Mouse (Mus musculus): ENCODE results near the gene Gm8947.
"Not testable (repeated sequence)": the region's sequence is repeated elsewhere in the genome, so short reads cannot be mapped to it uniquely, and the experiment has no call there.

The Gm8947 gene

GRCm38 (mm10) chr1:151192075-151192474, at the start of gene Gm8947:
Gene Gm8947 (plus strand): TSS chr1:151192376.
- in situ Hi-C loops (cut with MboI; ENCODE audit: low pct_unique_long_range_greater_than_20kb in 1 of 2, low sequenced_read_pairs in 2 of 2, unreplicated experiment in 1 of 2), result not testable (repeated sequence)

DNA sequence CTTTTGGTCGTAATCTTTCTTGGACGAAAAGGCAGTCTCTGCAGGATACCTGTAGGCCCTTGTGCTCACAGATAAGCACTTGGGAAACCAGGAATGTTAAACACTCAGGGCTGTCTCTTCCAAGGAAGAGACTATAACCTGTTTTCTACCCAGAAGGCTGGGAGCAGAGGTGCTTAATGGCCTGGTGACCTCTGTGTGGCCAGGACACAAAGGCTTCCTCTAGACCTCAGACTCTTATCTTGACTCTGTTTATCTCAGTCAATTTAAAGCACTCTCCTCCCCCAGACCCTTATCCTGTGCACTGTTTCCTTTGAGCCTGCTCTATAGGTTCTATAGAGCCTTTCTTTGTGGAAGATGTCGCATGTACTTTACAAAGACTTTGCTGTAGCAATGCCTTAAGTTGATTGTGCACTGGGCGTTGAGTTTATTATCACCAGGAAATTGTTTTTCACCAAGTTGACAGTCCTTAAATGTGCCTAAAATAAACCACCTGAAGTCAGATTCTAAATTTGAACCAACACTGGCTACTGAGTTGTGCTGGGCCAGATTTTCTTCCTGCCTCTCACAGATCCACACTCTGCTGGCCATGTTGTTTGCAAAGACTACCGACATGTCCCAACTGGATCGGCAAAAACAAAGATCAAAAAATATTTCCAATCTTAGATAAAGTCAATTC, 47.6 kb upstream of the Gm8947 start:
- in situ Hi-C loops (cut with MboI; ENCODE audit: low pct_unique_long_range_greater_than_20kb in 1 of 2, low sequenced_read_pairs in 2 of 2, unreplicated experiment in 1 of 2), result no loop called here

GRCm38 (mm10) chr1:151147801-151148200, 44.4 kb upstream of the Gm8947 start:
- in situ Hi-C loops (cut with MboI; ENCODE audit: low pct_unique_long_range_greater_than_20kb in 1 of 2, low sequenced_read_pairs in 2 of 2, unreplicated experiment in 1 of 2), result no loop called here

- in situ Hi-C loops (cut with MboI; ENCODE audit: low pct_unique_long_range_greater_than_20kb in 1 of 2, low sequenced_read_pairs in 2 of 2, unreplicated experiment in 1 of 2), result no loop called here
Measured at GRCm38 (mm10) chr1:151150211-151150610, 42.0 kb upstream of the Gm8947 start.

- in situ Hi-C loops (cut with MboI; ENCODE audit: low pct_unique_long_range_greater_than_20kb in 1 of 2, low sequenced_read_pairs in 2 of 2, unreplicated experiment in 1 of 2), result no loop called here
Measured at GRCm38 (mm10) chr1:151151089-151151488, 41.1 kb upstream of the Gm8947 start.

GRCm38 (mm10) chr1:151153056-151153652, 39.0 kb upstream of the Gm8947 start:
- in situ Hi-C loops (cut with MboI; ENCODE audit: low pct_unique_long_range_greater_than_20kb in 1 of 2, low sequenced_read_pairs in 2 of 2, unreplicated experiment in 1 of 2), result no loop called here

DNA sequence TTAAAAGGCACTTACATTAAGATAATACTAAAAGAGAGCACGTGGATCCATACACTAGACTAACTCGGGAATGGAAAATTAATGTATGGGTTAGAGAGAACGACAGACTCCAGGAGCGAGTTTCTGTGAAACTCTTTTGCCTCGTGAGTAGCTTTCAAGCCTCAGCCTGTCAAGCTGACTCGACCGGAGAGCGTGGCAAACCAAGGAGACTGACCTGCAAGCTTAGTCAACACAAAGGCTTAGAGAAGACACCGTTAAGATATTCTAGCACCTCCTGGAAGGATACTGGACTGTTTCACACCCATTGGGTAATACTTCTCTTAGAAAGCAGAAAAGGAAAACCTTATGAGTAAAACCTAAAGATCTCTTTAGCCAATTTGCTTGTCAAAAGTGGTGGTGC, 38.0 kb upstream of the Gm8947 start:
- in situ Hi-C loops (cut with MboI; ENCODE audit: low pct_unique_long_range_greater_than_20kb in 1 of 2, low sequenced_read_pairs in 2 of 2, unreplicated experiment in 1 of 2), result not testable (repeated sequence)

DNA sequence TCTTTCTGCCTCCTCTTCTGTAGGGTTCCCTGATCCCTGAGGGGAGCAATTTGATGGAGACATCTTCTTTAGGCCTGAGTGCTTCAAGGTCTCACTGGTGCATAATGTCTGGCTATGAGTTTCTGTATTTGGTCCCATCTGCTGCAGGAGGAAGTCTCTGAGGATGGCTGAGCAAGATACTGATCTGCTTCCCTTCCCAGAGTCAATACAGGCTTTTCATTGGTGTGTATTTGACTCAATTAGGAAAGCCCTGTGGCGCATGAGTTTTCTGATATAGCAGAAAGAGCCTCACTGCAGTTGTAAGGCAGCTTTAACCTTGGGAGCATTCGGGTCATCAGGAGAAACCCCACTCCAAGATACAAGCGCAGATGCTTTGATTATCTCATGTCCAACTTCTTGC, 36.0 kb upstream of the Gm8947 start:
- in situ Hi-C loops (cut with MboI; ENCODE audit: low pct_unique_long_range_greater_than_20kb in 1 of 2, low sequenced_read_pairs in 2 of 2, unreplicated experiment in 1 of 2), result no loop called here

- in situ Hi-C loops (cut with MboI; ENCODE audit: low pct_unique_long_range_greater_than_20kb in 1 of 2, low sequenced_read_pairs in 2 of 2, unreplicated experiment in 1 of 2), result no loop called here
Measured at GRCm38 (mm10) chr1:151156777-151157632, 35.2 kb upstream of the Gm8947 start.

DNA sequence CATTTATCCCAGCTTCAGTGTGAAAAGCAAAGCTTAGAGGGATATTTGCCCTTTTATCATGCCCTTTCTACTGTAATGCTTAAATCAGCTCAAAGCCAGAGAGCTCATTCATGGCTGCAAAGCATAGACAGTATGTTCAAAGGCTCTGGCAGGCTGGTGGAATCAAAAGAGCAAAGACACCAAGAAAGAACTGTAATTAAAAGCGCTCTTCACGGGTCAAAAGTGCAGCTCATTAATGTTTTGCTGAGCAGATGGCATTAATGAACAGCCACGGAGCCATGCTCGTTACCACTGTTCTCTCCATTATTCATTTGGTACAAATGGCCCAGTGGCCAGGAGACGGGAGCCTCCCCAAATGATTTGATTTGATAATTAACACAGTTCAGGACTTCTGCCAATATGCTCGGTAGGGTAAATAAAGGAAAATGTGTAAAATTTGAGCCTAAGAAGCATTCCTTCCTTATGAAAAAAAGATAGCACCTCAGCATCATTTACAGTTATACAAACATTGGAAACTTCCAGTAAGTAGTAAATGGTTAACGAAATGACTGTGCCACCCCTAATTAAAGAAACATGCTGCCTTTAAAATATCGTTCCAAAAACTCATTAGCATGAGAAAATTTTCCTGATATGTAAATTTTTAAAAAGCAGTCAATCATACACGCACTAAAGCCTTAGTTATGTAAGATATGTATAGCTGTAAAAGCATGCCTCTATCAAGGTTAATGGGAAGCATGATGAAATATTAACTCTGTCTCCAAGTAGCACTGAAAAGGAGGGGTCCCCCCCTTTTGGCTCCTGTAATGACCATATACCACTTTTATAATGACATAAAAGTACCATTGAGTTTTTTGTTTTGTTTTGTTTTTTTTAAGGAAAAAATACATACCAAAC, 34.0 kb upstream of the Gm8947 start:
- in situ Hi-C loops (cut with MboI; ENCODE audit: low pct_unique_long_range_greater_than_20kb in 1 of 2, low sequenced_read_pairs in 2 of 2, unreplicated experiment in 1 of 2), result no loop called here

GRCm38 (mm10) chr1:151158857-151159510, 33.2 kb upstream of the Gm8947 start:
- in situ Hi-C loops (cut with MboI; ENCODE audit: low pct_unique_long_range_greater_than_20kb in 1 of 2, low sequenced_read_pairs in 2 of 2, unreplicated experiment in 1 of 2), result no loop called here

DNA sequence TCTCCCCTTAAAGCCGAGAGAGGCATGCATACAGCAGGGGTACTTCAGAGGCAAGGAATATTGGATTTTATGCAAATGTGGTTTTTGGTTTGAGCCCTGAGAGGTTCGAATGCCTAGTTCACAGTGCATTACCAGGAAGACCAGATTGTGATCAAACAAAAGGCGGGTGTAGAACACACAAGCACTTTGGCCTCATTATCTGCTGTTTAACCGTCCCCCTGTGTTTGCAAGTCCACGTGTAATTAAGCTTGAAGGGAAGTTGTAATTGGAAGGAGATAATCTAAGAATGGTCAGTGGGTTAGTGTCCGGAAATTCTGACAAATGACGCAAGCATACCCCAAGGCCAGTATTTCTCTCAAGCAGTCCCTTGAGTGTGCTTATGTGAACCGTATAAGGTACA, 26.1 kb upstream of the Gm8947 start:
- in situ Hi-C loops (cut with MboI; ENCODE audit: low pct_unique_long_range_greater_than_20kb in 1 of 2, low sequenced_read_pairs in 2 of 2, unreplicated experiment in 1 of 2), result no loop called here

- in situ Hi-C loops (cut with MboI; ENCODE audit: low pct_unique_long_range_greater_than_20kb in 1 of 2, low sequenced_read_pairs in 2 of 2, unreplicated experiment in 1 of 2), result no loop called here
Measured at GRCm38 (mm10) chr1:151167297-151168047, 24.7 kb upstream of the Gm8947 start.

GRCm38 (mm10) chr1:151168637-151169036, 23.5 kb upstream of the Gm8947 start:
- in situ Hi-C loops (cut with MboI; ENCODE audit: low pct_unique_long_range_greater_than_20kb in 1 of 2, low sequenced_read_pairs in 2 of 2, unreplicated experiment in 1 of 2), result no loop called here

DNA sequence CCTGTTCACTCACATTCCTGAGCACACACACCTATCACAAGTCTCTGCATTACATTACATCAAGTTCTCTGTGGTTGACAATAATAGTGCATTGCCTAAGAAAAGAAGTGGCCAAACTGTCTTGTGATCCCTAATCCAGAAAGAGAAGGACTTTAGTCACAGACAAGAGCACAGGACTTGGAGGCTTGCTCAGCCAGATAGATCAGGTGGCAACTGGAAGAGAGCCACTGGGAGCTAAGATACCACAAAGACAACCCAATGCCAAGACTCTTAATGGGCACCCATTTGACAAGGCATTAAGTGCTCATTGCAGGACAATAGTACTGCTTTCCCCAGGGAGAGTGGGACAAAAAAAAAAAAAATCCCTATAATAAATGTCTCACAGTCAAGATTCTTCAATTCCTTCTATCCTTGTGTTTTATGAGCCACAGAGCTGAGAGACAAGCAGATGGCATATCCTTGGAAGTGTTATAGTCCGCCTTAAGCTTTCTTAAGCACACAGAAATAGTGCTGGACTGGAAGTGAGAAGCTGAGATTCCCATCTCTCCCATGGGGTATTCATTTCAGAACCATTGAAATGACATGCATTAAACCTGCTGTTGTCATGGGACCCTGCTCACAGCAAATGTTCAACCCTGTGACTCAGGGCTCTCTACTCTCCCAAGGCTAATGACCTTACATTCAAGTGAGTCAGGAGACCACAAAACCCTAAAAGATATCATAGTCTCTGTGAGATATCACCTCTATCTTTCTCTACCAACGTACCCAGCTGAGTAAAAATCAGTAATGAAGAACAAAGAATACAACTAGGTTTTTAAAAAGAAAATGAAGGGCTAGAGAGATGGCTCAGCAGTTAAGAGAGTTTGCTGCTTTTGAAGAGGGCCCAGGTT, 20.4 kb upstream of the Gm8947 start:
- in situ Hi-C loops (cut with MboI; ENCODE audit: low pct_unique_long_range_greater_than_20kb in 1 of 2, low sequenced_read_pairs in 2 of 2, unreplicated experiment in 1 of 2), result no loop called here

DNA sequence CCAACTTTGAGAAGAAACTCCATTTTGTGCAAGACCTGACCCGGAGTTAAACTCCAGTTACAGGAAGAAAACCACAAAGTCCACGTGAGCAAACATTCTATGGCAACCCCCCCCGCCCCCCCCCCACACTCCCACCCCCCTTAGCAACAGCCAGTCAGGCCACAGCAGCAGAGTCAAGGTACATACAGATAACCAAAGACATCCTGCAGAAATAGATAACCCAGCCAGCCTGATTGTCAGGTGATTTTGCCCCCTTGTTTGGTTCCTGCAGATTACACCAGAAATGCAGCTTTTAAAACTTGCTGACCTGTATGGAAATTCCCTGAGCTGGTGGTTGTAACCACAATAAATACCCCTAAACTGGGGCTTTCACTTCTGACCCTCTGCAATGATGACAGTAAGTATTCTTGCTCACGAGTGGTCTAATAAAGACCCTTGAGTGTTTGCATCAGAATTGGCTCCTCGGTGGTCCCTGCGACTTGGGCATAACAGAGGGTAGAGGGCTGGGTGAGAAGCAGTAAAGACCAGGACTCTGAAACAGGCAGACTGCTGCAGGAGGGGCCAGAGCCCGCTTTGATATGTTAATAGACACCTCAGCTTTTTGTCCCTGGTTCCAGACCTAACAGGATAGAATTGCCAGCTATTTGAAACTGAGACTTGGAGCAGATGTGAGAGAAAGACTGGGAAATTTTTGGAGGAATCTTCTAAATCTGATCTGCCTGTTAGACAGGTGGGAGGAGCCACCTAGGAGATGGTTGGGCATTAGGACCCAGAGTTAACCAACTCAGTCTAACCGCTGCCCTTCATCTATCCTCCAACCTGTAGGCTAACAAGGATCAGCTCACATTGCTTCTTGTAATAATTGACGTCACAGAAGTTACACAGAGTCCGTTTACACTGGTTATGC, 14.9 kb upstream of the Gm8947 start:
- in situ Hi-C loops (cut with MboI; ENCODE audit: low pct_unique_long_range_greater_than_20kb in 1 of 2, low sequenced_read_pairs in 2 of 2, unreplicated experiment in 1 of 2), result no loop called here
